ENCODE assay signal across 21 mouse cellular contexts in the genomic region with DNA sequence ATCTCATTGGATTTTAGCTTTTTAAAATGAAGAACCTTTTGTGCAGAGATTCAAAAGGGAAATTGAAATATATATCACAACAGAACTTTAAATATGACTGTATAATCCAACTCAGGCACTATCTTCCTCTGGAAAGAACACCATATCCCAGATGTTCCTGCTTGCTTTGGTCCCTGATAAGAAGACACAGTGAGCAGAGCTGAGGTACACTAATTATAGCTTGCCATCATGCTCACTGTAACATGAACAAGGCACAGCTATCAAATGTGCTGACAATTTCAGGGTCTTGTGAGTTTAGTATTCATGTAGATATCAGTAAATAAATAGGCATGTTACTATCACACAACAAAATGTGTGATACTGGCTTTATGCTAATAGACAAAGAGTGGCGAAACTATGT.
DNase-seq lines count a peak whose midpoint lies in the region; ATAC-seq and TF ChIP-seq lines count a peak whose summit lies in the region.
"Had no signal": no experiment of that assay in that cellular context is flagged by ENCODE, and none has a peak within 500 bp of the region (broad histone marks: within the 10 kb centered on the region; RNA-seq: fewer than 3 reads in every experiment).

No protein-coding gene starts in this region.

- no peak overlapping the region for H3K4me2 ChIP-seq in heart, embryonic 16.5 days (ENCODE audit: low read depth, low read length)
- H3K4me2 ChIP-seq in heart, postnatal 0 days (ENCODE audit: low read depth, low read length), result no peak overlapping the region

- TF ChIP-seq CTCF in heart, postnatal 0 days (IDR thresholded peaks at IDR 0.05; ENCODE audit: low read depth), result no peak
- TF ChIP-seq CTCF in heart, adult 2 months (IDR thresholded peaks at IDR 0.05), result no peak

- no peaks in the 10 kb centered on the region for H3K27me3 ChIP-seq in heart, embryonic 16.5 days (ENCODE audit: control insufficient read depth, insufficient read depth, low read length)
- H3K27me3 ChIP-seq in heart, postnatal 0 days (ENCODE audit: control insufficient read depth, insufficient read depth, low read length), result no peaks in the 10 kb centered on the region
- no peaks in the 10 kb centered on the region for H3K27me3 ChIP-seq in heart, adult 2 months (ENCODE audit: control insufficient read depth, insufficient read depth, low read length)
- H3K27me3 ChIP-seq: CH12.LX, Patski had no signal

- peak; percentile 9 for DNase-seq in heart, adult 8-10 months (ENCODE audit: low spot score)
- no peak for DNase-seq in heart, adult 11 months
- DNase-seq in heart, adult 9 months (ENCODE audit: low spot score in 2 of 2), result no peak
- peak; percentile 31 for DNase-seq in heart, postnatal 0 days (ENCODE audit: low spot score)
- no peak for DNase-seq in heart, adult 2 months
- DNase-seq: adrenal gland, adult 2 months; adrenal gland, adult 8-10 months; adrenal gland, postnatal 10 days; adrenal gland, postnatal 14 days; adrenal gland, postnatal 25 days; adrenal gland, postnatal 36 days; B cell, adult 2 months; cerebellum, adult 11 months; cerebellum, adult 11-12 months; cerebellum, adult 18-20 months had no signal

- no peak overlapping the region for H3K4me3 ChIP-seq in heart, embryonic 16.5 days (ENCODE audit: low read length)
- H3K4me3 ChIP-seq in heart, postnatal 0 days (ENCODE audit: low read depth, low read length), result no peak overlapping the region
- H3K4me3 ChIP-seq in heart, adult 2 months, result no peak overlapping the region

- no peaks in the 10 kb centered on the region for H3K79me2 ChIP-seq in heart, adult 2 months (replicated peaks; ENCODE audit: control insufficient read depth, insufficient read depth, low read length)

- H3K9me3 ChIP-seq in heart, embryonic 16.5 days (replicated peaks; ENCODE audit: control insufficient read depth, low read length), result no peaks in the 10 kb centered on the region
- no peaks in the 10 kb centered on the region for H3K9me3 ChIP-seq in heart, postnatal 0 days (replicated peaks; ENCODE audit: control insufficient read depth, low read length)
- H3K9me3 ChIP-seq: G1E had no signal

- intact Hi-C loops in heart, adult 2 months (cut with DNase I), result no loop called here

- no peak overlapping the region for H3K27ac ChIP-seq in heart, embryonic 16.5 days (ENCODE audit: low read length)
- H3K27ac ChIP-seq in heart, postnatal 0 days (ENCODE audit: low read depth), result no peak overlapping the region
- H3K27ac ChIP-seq in heart, adult 2 months, result no peak overlapping the region

- 0 out of 2 replicates have a peak, but pooled peaks have one; percentile 50 for TF ChIP-seq EP300 in heart, postnatal 0 days (IDR thresholded peaks at IDR 0.05; ENCODE audit: low read depth)
- no peak for TF ChIP-seq EP300 in heart, adult 2 months (IDR thresholded peaks at IDR 0.05; ENCODE audit: insufficient read depth, low read depth, low read length)

- TF ChIP-seq POLR2A in heart, adult 2 months (IDR thresholded peaks at IDR 0.05; ENCODE audit: insufficient read depth, low read depth, low read length), result no peak

- H3K9ac ChIP-seq in heart, embryonic 16.5 days (ENCODE audit: low read length), result no peak overlapping the region
- no peak overlapping the region for H3K9ac ChIP-seq in heart, postnatal 0 days (replicated peaks; ENCODE audit: low read depth, low read length)
- H3K9ac ChIP-seq in heart, adult 2 months (ENCODE audit: low read depth, low read length), result no peak overlapping the region

- ATAC-seq in heart, embryonic 16.5 days (replicated peaks; ENCODE audit: extremely low read depth, insufficient read depth, low FRiP score), result peak; percentile 76
- peak; percentile 69 for ATAC-seq in heart, postnatal 0 days (ENCODE audit: insufficient read depth, low read depth)
- ATAC-seq: activated CD4-positive, CD25-positive, alpha-beta regulatory T cell, adult 4 months; CD4-positive, CD25-positive, alpha-beta regulatory T cell, adult 4 months; Patski had no signal

- no peaks in the 10 kb centered on the region for H3K36me3 ChIP-seq in heart, embryonic 16.5 days (ENCODE audit: control insufficient read depth, insufficient read depth)
- H3K36me3 ChIP-seq in heart, postnatal 0 days (replicated peaks; ENCODE audit: control insufficient read depth, insufficient read depth, low read length), result no peaks in the 10 kb centered on the region
- H3K36me3 ChIP-seq in heart, adult 2 months (ENCODE audit: control insufficient read depth, insufficient read depth, low read length), result no peaks in the 10 kb centered on the region
- H3K36me3 ChIP-seq: G1E had no signal

- no peaks in the 10 kb centered on the region for H3K4me1 ChIP-seq in heart, embryonic 16.5 days (ENCODE audit: control insufficient read depth, insufficient read depth, low read length)
- H3K4me1 ChIP-seq in heart, postnatal 0 days (ENCODE audit: control insufficient read depth, insufficient read depth), result 0 out of 2 replicates have a peak, but pooled peaks cover 3% of the 10 kb centered on the region
- H3K4me1 ChIP-seq in heart, adult 2 months (ENCODE audit: control insufficient read depth, insufficient read depth, low read length), result no peaks in the 10 kb centered on the region

- WGBS in heart, embryonic 16.5 days, result 31% methylated on average over 1 of the region's 1 CpGs
- WGBS in heart, postnatal 0 days, result 39% methylated on average over 1 of the region's 1 CpGs
- WGBS in heart, adult 2 months, result 48% methylated on average over 1 of the region's 1 CpGs

Comparison
In these comparisons a context has a peak if more than half of its experiments do, and no peak if none do; other contexts are left out.
1. DNase-seq: peak in heart, adult 8-10 months (single experiment) and heart, postnatal 0 days (single experiment); none in heart, adult 11 months (single experiment), heart, adult 9 months (0 of 2) and heart, adult 2 months (0 of 2).